Mouse (Mus musculus) left cerebral cortex, postnatal 25 days (tissue): Measurements from ENCODE around the gene Pus10. TPM values are rescaled to one million over a fixed set of nuclear protein-coding genes. Genes with fewer than 3 reads are reported as not detected.
A peak's percentile ranks its signal among the peaks of the same experiment; 100 is the strongest.

Experiments used
- DNase-seq, 2 experiments: peaks; one replicate each; pipeline ENCODE4 v3.0.0; 2022; ENCODE audit warnings: low spot score in 2 of 2, mixed read lengths in 1 of 2
- intact Hi-C: fragments of 180-260 bp; cut with DNase I; formaldehyde crosslinking; loops from one replicate; pipeline ENCODE4 v1.15.1; 2025
- total RNA-seq, 2 experiments: library from RNA; stranded (reverse); gene quantifications; 2 replicates each; pipeline ENCODE4 v1.2.3; 2021

The Pus10 gene
- 10 to 100 TPM; 16.0 to 19.6 TPM for total RNA-seq

- no peak for DNase-seq
These were observed at the start of gene Pus10 for GRCm38 (mm10) chr11:23665311-23665786. Gene Pus10, plus strand, starts transcription at chr11:23665674.

GRCm38 (mm10) chr11:23618995-23619394 is 46.5 kb upstream of the Pus10 start:
- no peak for DNase-seq
- intact Hi-C loops = no loop called here

More at GRCm38 (mm10) chr11:23665311-23665786, at the start of gene Pus10:
- intact Hi-C loops = loop anchor here (2.0 kb wide), 1 partner anchor 33 kb away; the partner anchor contains the start of gene 0610010F05Rik

GRCm38 (mm10) chr11:23630664-23631063 is 34.8 kb upstream of the Pus10 start:
- DNase-seq = no peak
- intact Hi-C loops = no loop called here

- intact Hi-C loops = loop anchor here (2.0 kb wide), 1 partner anchor 32 kb away; the partner anchor contains the start of genes Pex13 and Pus10
- DNase-seq = peak; percentile 82 to 85
These were observed 32.3 kb upstream of the Pus10 start, which contains the start of gene 0610010F05Rik for GRCm38 (mm10) chr11:23632945-23633878. Gene 0610010F05Rik, minus strand, starts transcription at chr11:23633639.

GRCm38 (mm10) chr11:23633879-23634215 is 31.6 kb upstream of the Pus10 start:
- intact Hi-C loops = loop anchor here (2.0 kb wide), 1 partner anchor 31 kb away; the partner anchor contains the start of genes Pex13 and Pus10

GRCm38 (mm10) chr11:23634573-23634972 is 30.9 kb upstream of the Pus10 start:
- intact Hi-C loops = no loop called here
- no peak for DNase-seq

More at GRCm38 (mm10) chr11:23633879-23634215, 31.6 kb upstream of the Pus10 start:
- no peak for DNase-seq

GRCm38 (mm10) chr11:23647431-23647830 is 18.0 kb upstream of the Pus10 start:
- intact Hi-C loops = no loop called here
- DNase-seq = no peak

GRCm38 (mm10) chr11:23647835-23648234 is 17.6 kb upstream of the Pus10 start:
- intact Hi-C loops = no loop called here
- no peak for DNase-seq

- intact Hi-C loops = no loop called here
- DNase-seq = no peak
These were observed 11.8 kb upstream of the Pus10 start for GRCm38 (mm10) chr11:23653666-23654065.

- peak in 1 of 2 experiments; percentile 39 for DNase-seq
- intact Hi-C loops = no loop called here
These were observed 7.7 kb upstream of the Pus10 start for GRCm38 (mm10) chr11:23657791-23658190.

- intact Hi-C loops = loop anchor here (2.0 kb wide), 1 partner anchor 31 kb away; the partner anchor contains the start of gene 0610010F05Rik
- DNase-seq = no peak
These were observed 1.2 kb upstream of the Pus10 start for GRCm38 (mm10) chr11:23664232-23664631.

- intact Hi-C loops = loop anchor here (2.0 kb wide), 1 partner anchor 33 kb away; the partner anchor contains the start of gene 0610010F05Rik
- peak; percentile 90 to 92 for DNase-seq
These were observed 476 bp downstream of the Pus10 start, which contains the start of gene Pex13 for GRCm38 (mm10) chr11:23665798-23666501. Gene Pex13, minus strand, starts transcription at chr11:23665959.

- intact Hi-C loops = no loop called here
These were observed 1.1 kb downstream of the Pus10 start for GRCm38 (mm10) chr11:23666526-23666925.

GRCm38 (mm10) chr11:23667128-23667527 is 1.7 kb downstream of the Pus10 start:
- DNase-seq = no peak
- intact Hi-C loops = no loop called here

More at GRCm38 (mm10) chr11:23666526-23666925, 1.1 kb downstream of the Pus10 start:
- DNase-seq = no peak

- no peak for DNase-seq
- intact Hi-C loops = no loop called here
These were observed 6.8 kb downstream of the Pus10 start for GRCm38 (mm10) chr11:23672256-23672749.

GRCm38 (mm10) chr11:23676100-23676499 is 10.6 kb downstream of the Pus10 start:
- DNase-seq = no peak
- intact Hi-C loops = loop anchor here (5.0 kb wide), 1 partner anchor 191 kb away; no protein-coding TSS in a partner anchor

- intact Hi-C loops = loop anchor here (1.0 to 5.0 kb wide), 2 partner anchors 188 to 275 kb away; no protein-coding TSS in a partner anchor
- DNase-seq = peak; percentile 65 to 72
These were observed 13.7 kb downstream of the Pus10 start for GRCm38 (mm10) chr11:23679044-23679642.

GRCm38 (mm10) chr11:23680435-23680950 is 15.0 kb downstream of the Pus10 start:
- intact Hi-C loops = no loop called here
- no peak for DNase-seq

GRCm38 (mm10) chr11:23682561-23682960 is 17.1 kb downstream of the Pus10 start:
- intact Hi-C loops = no loop called here
- no peak for DNase-seq
